Mouse (Mus musculus): ENCODE data around the gene Necab2.

DNA sequence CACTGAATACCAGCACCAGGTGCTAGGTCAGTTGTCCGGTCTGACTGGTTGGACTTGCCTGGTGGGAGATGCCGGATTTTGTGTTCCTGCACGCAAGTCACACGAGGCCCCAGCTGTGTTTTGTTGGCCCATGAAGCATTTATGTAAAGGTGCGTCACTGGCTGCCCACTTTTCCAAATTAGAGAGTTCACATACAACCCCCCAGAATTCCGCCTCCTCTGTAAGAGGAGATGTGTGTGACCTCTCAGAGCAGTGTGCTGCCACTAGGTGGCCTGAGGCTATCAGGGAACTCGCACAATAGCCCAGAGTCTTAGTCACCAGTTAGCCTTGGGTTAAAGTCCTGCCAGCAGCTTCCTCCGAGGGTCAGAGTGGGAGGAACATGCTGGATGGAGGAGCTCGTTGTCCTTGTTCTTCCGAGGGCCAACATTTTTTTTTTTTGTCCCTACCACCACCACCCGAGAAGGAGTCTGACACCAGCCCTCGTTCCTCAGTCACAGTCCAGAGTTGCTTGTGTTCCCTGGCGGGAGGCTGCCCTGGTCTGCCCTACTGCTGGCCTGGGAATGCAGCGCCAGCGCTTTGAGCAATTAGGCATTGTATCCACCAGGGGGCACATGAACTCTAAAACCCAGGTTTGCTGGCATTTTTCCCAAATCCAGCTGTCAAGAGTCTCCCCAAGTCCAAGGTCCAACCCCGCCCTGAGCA is 6.1 kb upstream of the Necab2 start:
- no peak for TF ChIP-seq GATA1 (IDR thresholded peaks at IDR 0.05; ENCODE audit: low read length)
- no peak for TF ChIP-seq TAL1 (IDR thresholded peaks at IDR 0.05; ENCODE audit: low read length)
